Mouse (Mus musculus) kidney, adult 2 months (tissue): ENCODE data around the gene Gdpd5. TPM values are rescaled to one million over a fixed set of nuclear protein-coding genes. Genes with fewer than 3 reads are reported as not detected.
"Not testable (repeated sequence)": the region's sequence is repeated elsewhere in the genome, so short reads cannot be mapped to it uniquely, and the experiment has no call there.

ENCODE experiments used
- DNase-seq: peaks from one replicate; pipeline ENCODE4 v3.0.0; 2021
- H3K27ac ChIP-seq: fragments of 200-500 bp; 2 replicates; pipeline ENCODE4 v1.5.1; 2012; ENCODE audit warnings: low read depth, low read length, control low read depth, inconsistent platforms; ENCODE audit not compliant: insufficient read depth
- H3K27me3 ChIP-seq: fragments of 200-500 bp; replicated peaks from 2 replicates; pipeline ENCODE4 v1.6.1; 2012; ENCODE audit warnings: mild to moderate bottlenecking, moderate library complexity, low read length, inconsistent platforms; ENCODE audit not compliant: control insufficient read depth, insufficient read depth
- H3K36me3 ChIP-seq: fragments of 200-500 bp; 2 replicates; pipeline ENCODE4 v1.6.1; 2012; ENCODE audit warnings: mild to moderate bottlenecking, moderate library complexity, low read length, inconsistent platforms; ENCODE audit not compliant: control insufficient read depth, insufficient read depth
- H3K4me1 ChIP-seq: fragments of 200-500 bp; 2 replicates; pipeline ENCODE4 v1.6.1; 2011; ENCODE audit warnings: low read length; ENCODE audit not compliant: control insufficient read depth, insufficient read depth
- H3K4me3 ChIP-seq: fragments of 200-500 bp; 2 replicates; pipeline ENCODE4 v1.5.1; 2011; ENCODE audit warnings: mild to moderate bottlenecking, low read depth, low read length, control low read depth; ENCODE audit not compliant: insufficient read depth
- CTCF ChIP-seq: fragments of 200-500 bp; conservative IDR thresholded peaks from 2 replicates; pipeline ENCODE4 v1.5.1; 2011; ENCODE audit warnings: low read depth, mild to moderate bottlenecking, control low read depth, low read length, moderate library complexity, mixed read lengths; ENCODE audit not compliant: insufficient read depth, insufficient read length
- POLR2A ChIP-seq: fragments of 200-500 bp; IDR thresholded peaks from one replicate; pipeline ENCODE4 v1.6.1; 2011; ENCODE audit warnings: low read depth, low read length, control low read depth
- WGBS: fragments of 180-500 bp; shearing (Covaris S2); methylation state at CpG from one replicate; pipeline ENCODE4 v1.1.7; 2018; 5-methylcytosine and 5-hydroxymethylcytosine counted together
- polyA plus RNA-seq: library from polyadenylated mRNA; depleted of rRNA; stranded (reverse); fragments of >200 nt; gene quantifications from 2 replicates; pipeline ENCODE4 v1.2.3, GENCODE M21; 2012; rRNA removed

The Gdpd5 gene
- polyA plus RNA-seq, 1 experiment: 10.4 TPM

DNA sequence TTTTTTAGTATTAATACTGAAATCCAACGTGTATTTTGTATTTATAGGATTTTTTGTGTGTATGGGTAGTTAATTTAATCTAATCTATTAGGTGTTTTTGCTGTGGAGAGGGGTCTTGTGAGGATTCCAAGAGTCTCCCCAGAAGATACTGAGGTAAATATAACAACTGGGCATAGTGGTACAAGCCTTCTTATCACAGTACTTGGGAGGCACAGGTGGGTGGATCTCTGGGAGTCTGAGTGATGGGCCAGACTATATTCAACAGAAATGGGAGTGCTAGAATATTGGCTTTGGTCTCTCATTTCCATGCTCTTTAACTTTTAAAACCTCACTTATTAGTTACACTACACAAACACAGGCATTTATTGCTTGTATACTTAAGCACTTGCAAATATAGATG is 119.9 kb downstream of the Gdpd5 start:
- no peak for TF ChIP-seq CTCF
- TF ChIP-seq POLR2A: no peak
- DNase-seq: no peak
- 71% methylated on average over 1 of the region's 1 CpGs for WGBS
- H3K27me3 ChIP-seq: no peaks in the 10 kb centered on the region
- no peaks in the 10 kb centered on the region for H3K4me1 ChIP-seq
- no peaks in the 10 kb centered on the region for H3K36me3 ChIP-seq
- no peak overlapping the region for H3K4me3 ChIP-seq
- H3K27ac ChIP-seq: no peak overlapping the region

DNA sequence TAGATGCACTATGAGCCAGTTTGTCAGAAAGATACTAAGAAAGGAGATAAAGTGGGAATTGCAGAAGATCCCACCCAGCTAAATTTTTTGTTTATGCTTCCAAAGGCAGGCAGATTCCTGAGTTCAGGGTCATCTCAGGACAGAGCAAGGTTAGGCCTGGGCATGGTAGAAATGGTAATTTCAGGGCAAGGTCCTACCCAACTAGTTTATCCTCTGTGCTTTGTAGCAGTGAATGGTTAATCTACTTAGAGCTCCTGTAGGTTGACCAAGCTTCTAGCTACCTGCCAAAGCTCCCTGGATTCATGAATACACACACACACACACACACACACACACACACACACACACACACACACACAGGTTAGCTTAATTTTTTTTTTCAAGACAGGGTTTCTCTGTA is 123.3 kb downstream of the Gdpd5 start:
- no peak overlapping the region for H3K27ac ChIP-seq
- H3K36me3 ChIP-seq: no peaks in the 10 kb centered on the region
- no peaks in the 10 kb centered on the region for H3K4me1 ChIP-seq
- no peaks in the 10 kb centered on the region for H3K27me3 ChIP-seq
- H3K4me3 ChIP-seq: no peak overlapping the region
- no peak for TF ChIP-seq POLR2A
- TF ChIP-seq CTCF: no peak
- DNase-seq: peak; percentile 55

DNA sequence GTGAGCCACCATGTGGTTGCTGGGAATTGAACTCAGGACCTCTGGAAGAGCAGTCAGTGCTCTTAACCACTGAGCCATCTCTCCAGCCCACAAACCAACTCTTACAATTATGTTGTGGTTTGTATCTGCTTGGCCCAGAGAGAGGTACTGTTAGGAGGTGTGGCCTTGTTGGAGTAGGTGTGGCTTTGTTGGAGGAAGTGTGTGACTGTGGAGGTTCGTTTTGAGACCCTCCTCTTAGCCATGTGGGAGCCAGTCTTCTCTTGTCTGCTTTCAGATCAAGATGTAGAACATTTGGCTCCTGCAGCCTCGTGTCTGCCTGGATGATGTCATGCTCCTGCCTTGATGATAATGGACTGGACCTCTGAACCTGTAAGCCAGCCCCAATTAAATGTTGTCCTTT is 127.0 kb downstream of the Gdpd5 start:
- 29% methylated on average over 2 of the region's 2 CpGs for WGBS
- not testable (repeated sequence) for H3K4me1 ChIP-seq, H3K27ac ChIP-seq, DNase-seq, H3K27me3 ChIP-seq, H3K4me3 ChIP-seq, H3K36me3 ChIP-seq

DNA sequence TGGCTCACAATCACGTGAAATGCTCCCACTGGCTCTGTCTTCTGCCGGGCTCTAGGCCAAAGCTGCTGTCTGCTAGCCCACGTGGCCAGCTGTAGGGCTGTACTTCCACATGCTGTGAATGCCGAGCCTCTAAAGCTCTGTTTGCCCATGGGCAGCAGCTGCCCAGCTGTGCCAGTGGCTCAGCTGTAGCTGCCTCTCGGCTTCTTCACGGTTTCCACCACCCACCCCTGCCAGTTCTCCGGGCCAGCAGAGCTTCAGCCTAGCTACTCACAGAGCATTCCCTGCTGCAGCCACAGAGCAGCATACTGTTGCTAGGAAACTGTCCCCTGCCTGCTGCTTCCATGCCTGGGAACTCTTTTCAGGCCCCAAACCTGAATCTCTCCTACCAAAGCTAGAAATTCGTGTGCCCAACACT is 128.9 kb downstream of the Gdpd5 start:
- H3K27me3 ChIP-seq: no peaks in the 10 kb centered on the region
- no peak overlapping the region for H3K4me3 ChIP-seq
- 18% methylated on average over 8 of the region's 8 CpGs for WGBS
- H3K27ac ChIP-seq: no peak overlapping the region
- peaks cover 5% of the 10 kb centered on the region for H3K4me1 ChIP-seq
- TF ChIP-seq CTCF: no peak
- no peak for TF ChIP-seq POLR2A
- H3K36me3 ChIP-seq: no peaks in the 10 kb centered on the region
- peak; percentile 78 for DNase-seq

Other genes with a start within 250 kb of the Gdpd5 start
- 8.0 and 17.0 TPM in 2 replicates for gene Uvrag, start 240.3 kb upstream of the Gdpd5 start, polyA plus RNA-seq
- gene Dgat2, start 198.7 kb upstream of the Gdpd5 start, polyA plus RNA-seq: 286 and 363 TPM in 2 replicates
- gene Mogat2, start 142.8 kb upstream of the Gdpd5 start, polyA plus RNA-seq: 29.6 and 29.7 TPM in 2 replicates
- 1.8 and 2.4 TPM in 2 replicates for gene Map6, start 114.0 kb upstream of the Gdpd5 start, polyA plus RNA-seq
- 127 and 150 TPM in 2 replicates for gene Serpinh1, start 28.2 kb upstream of the Gdpd5 start, polyA plus RNA-seq
- gene Klhl35, start 84.6 kb downstream of the Gdpd5 start, polyA plus RNA-seq: 0.16 and 0.23 TPM in 2 replicates
- gene Rps3, start 102.3 kb downstream of the Gdpd5 start, polyA plus RNA-seq: 240 and 386 TPM in 2 replicates
- gene Arrb1, start 154.1 kb downstream of the Gdpd5 start, polyA plus RNA-seq: 47.1 and 48.8 TPM in 2 replicates
- 3.8 and 4.0 TPM in 2 replicates for gene Tpbgl, start 245.7 kb downstream of the Gdpd5 start, polyA plus RNA-seq